Mouse (Mus musculus): ENCODE measurements around the gene Junb. TPM values are rescaled to one million over a fixed set of nuclear protein-coding genes. Genes with fewer than 3 reads are reported as not detected.

Junb gene
- total and polyA plus RNA-seq, 3 experiments, result 41.6 to 72.7 TPM; not detected in 1

DNA sequence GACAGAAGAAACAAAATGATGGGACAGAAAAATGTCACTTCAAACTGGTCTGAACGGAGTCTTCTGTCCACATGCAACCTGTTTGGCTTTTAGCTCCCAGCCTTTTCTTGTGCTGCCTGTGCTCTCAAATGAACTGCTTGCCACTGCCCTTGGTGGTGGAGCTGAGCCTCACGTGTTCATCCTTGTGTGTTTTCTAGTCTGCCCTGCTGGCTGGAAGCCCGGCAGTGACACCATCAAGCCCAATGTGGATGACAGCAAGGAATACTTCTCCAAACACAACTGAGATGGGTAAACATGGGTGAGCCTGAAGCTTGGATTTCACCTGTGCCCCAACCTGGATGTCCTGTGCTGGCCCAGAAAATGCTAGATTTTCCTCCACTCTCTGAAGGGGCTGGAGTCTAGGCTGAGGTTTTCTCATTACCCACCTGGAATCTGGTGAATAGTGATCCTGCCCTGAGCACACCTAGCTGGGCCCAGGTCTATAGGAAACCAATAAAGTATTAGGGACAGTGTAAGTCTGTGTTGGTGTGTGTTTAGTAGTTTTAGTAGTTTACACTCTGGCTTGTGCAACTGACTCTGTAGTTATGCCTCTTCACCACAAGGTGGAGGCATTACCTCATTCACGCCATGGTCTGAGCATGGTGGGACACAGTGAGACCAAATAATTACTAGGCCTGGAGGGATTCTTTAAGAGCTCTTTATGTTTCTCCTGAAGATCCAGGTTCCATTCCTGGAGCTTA, 4.5 kb downstream of the Junb start:
- H3K9me3 ChIP-seq (replicated peaks; ENCODE audit: insufficient read depth, low read length), result no peaks in the 10 kb centered on the region
- 0 out of 2 replicates have a peak, but pooled peaks have one; percentile 21 for TF ChIP-seq MAX (IDR thresholded peaks at IDR 0.05; ENCODE audit: low read length)
- TF ChIP-seq ZC3H11A (IDR thresholded peaks at IDR 0.05; ENCODE audit: low read depth, low read length), result peak; percentile 62
- TF ChIP-seq MXI1 (IDR thresholded peaks at IDR 0.05; ENCODE audit: low read depth, low read length), result peak; percentile 56
- 0 out of 2 replicates have a peak, but pooled peaks have one; percentile 35 for TF ChIP-seq MYC (IDR thresholded peaks at IDR 0.05; ENCODE audit: low read depth, low read length)
- TF ChIP-seq SMC3 (IDR thresholded peaks at IDR 0.05; ENCODE audit: low read depth, low read length), result peak; percentile 71
- TF ChIP-seq KAT2A (conservative IDR thresholded peaks at IDR 0.05; ENCODE audit: low read depth, low read length), result no peak
- peak; percentile 65 to 85 (median 73) for TF ChIP-seq CTCF (IDR thresholded peaks at IDR 0.05 in 2 of 3, conservative IDR thresholded peaks at IDR 0.05 in 1 of 3; ENCODE audit: control insufficient read depth in 1 of 3, insufficient read depth in 1 of 3, low read depth in 2 of 3, low read length in 3 of 3, poor library complexity in 1 of 3, severe bottlenecking in 1 of 3)
- TF ChIP-seq ELF1 (IDR thresholded peaks at IDR 0.05; ENCODE audit: low read depth, low read length), result no peak
- TF ChIP-seq RAD21 (IDR thresholded peaks at IDR 0.05; ENCODE audit: low read depth, low read length), result peak; percentile 77
- no peak for TF ChIP-seq MEF2A (IDR thresholded peaks at IDR 0.05; ENCODE audit: extremely low read depth, insufficient replicate concordance, low read depth, low read length, poor library complexity, severe bottlenecking)
- no peak for TF ChIP-seq MAZ (IDR thresholded peaks at IDR 0.05; ENCODE audit: low read depth, low read length)
- TF ChIP-seq SIN3A (IDR thresholded peaks at IDR 0.05; ENCODE audit: low read length), result peak; percentile 71
- no peak for TF ChIP-seq USF2 (IDR thresholded peaks at IDR 0.05; ENCODE audit: borderline replicate concordance in 1 of 2, insufficient read depth in 1 of 2, low read depth in 1 of 2, low read length in 2 of 2)
- no peak for TF ChIP-seq POLR2AphosphoS5 (IDR thresholded peaks at IDR 0.05; ENCODE audit: borderline replicate concordance, low read depth, low read length)
- TF ChIP-seq CHD2 (IDR thresholded peaks at IDR 0.05; ENCODE audit: low read length), result no peak
- TF ChIP-seq UBTF (IDR thresholded peaks at IDR 0.05; ENCODE audit: borderline replicate concordance, insufficient read depth, low read depth, low read length), result no peak
- peak; percentile 10; the same call in 1 of the 2 replicates for TF ChIP-seq POLR2AphosphoS2 (IDR thresholded peaks at IDR 0.05; ENCODE audit: low read length)
- peak overlapping the region; percentile 64 for H3K9ac ChIP-seq (ENCODE audit: control insufficient read depth, low read depth, low read length, poor library complexity, severe bottlenecking)
- DNase-seq (ENCODE audit: low read depth, low spot score), result peak; percentile 85
- H3K36me3 ChIP-seq (ENCODE audit: control insufficient read depth in 1 of 2, insufficient read depth in 2 of 2, low read length in 2 of 2), result peaks cover 4 to 19% of the 10 kb centered on the region in 2 experiments; a peak in 3 of 4 replicates
- peak overlapping the region; percentile 50 for H3K27ac ChIP-seq (ENCODE audit: control insufficient read depth, low read depth, low read length)
- peaks cover 43% of the 10 kb centered on the region for H3K79me2 ChIP-seq (ENCODE audit: control insufficient read depth, insufficient read depth, low read length, poor library complexity)
- H3K4me1 ChIP-seq (ENCODE audit: control insufficient read depth in 1 of 2, insufficient read depth in 2 of 2, low read length in 2 of 2), result peaks cover 4 to 28% of the 10 kb centered on the region in 2 experiments; a peak in 2 of 4 replicates
- H3K4me3 ChIP-seq (ENCODE audit: control insufficient read depth in 1 of 2, insufficient read depth in 1 of 2, low read depth in 2 of 2, low read length in 2 of 2), result peak overlapping the region in 1 of 2 experiments; percentile 59; a peak in 2 of 4 replicates
- H3K27me3 ChIP-seq (ENCODE audit: control insufficient read depth in 1 of 2, insufficient read depth in 2 of 2, low read length in 2 of 2), result no peaks in the 10 kb centered on the region

DNA sequence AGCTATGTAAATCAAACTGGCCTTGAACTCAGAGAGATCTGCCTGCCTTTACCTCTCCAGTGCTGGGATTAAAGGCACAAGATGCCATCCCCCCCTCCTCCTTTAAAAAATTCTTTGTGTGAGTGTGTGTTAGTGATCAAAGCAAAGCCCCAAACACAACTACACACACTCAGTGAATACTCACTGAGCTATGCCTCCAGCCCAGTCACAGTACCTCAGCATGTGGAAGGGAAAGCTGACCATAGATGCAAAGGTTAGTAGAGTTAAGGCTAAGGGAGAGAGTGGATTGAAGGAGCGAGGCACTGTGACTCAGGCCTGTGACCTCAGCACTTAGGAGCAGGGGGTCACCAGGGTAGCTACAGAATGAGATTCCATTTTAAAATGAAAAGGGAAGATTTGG, 5.4 kb downstream of the Junb start:
- H3K79me2 ChIP-seq (ENCODE audit: control insufficient read depth, insufficient read depth, low read length, poor library complexity), result peaks cover 40% of the 10 kb centered on the region
- no peaks in the 10 kb centered on the region for H3K9me3 ChIP-seq (replicated peaks; ENCODE audit: insufficient read depth, low read length)
- no peak overlapping the region for H3K4me3 ChIP-seq (ENCODE audit: control insufficient read depth in 1 of 2, insufficient read depth in 1 of 2, low read depth in 2 of 2, low read length in 2 of 2)
- DNase-seq (ENCODE audit: low read depth, low spot score), result no peak
- H3K36me3 ChIP-seq (ENCODE audit: control insufficient read depth in 1 of 2, insufficient read depth in 2 of 2, low read length in 2 of 2), result peaks cover 4 to 22% of the 10 kb centered on the region in 2 experiments; a peak in 3 of 4 replicates
- H3K27me3 ChIP-seq (ENCODE audit: control insufficient read depth in 1 of 2, insufficient read depth in 2 of 2, low read length in 2 of 2), result no peaks in the 10 kb centered on the region
- TF ChIP-seq SMC3 (IDR thresholded peaks at IDR 0.05; ENCODE audit: low read depth, low read length), result no peak
- no peak for TF ChIP-seq POLR2A (IDR thresholded peaks at IDR 0.05; ENCODE audit: control insufficient read depth in 1 of 2, insufficient read depth in 1 of 2, low read depth in 1 of 2, low read length in 2 of 2, poor library complexity in 1 of 2)
- TF ChIP-seq E2F4 (IDR thresholded peaks at IDR 0.05; ENCODE audit: borderline replicate concordance, low read depth, low read length), result no peak
- TF ChIP-seq USF1 (IDR thresholded peaks at IDR 0.05; ENCODE audit: low read depth, low read length), result no peak
- no peak for TF ChIP-seq NRF1 (IDR thresholded peaks at IDR 0.05; ENCODE audit: insufficient read depth, low read depth, low read length, poor library complexity, severe bottlenecking)
- TF ChIP-seq POLR2AphosphoS5 (IDR thresholded peaks at IDR 0.05; ENCODE audit: borderline replicate concordance, low read depth, low read length), result no peak
- no peak for TF ChIP-seq BHLHE40 (IDR thresholded peaks at IDR 0.05; ENCODE audit: borderline replicate concordance, low read depth, low read length)
- TF ChIP-seq SIN3A (IDR thresholded peaks at IDR 0.05; ENCODE audit: low read length), result no peak
- no peak for TF ChIP-seq ZKSCAN1 (IDR thresholded peaks at IDR 0.05; ENCODE audit: low read depth, low read length)
- no peak for TF ChIP-seq MAZ (IDR thresholded peaks at IDR 0.05; ENCODE audit: low read depth, low read length)
- no peak for TF ChIP-seq ZMIZ1 (IDR thresholded peaks at IDR 0.05; ENCODE audit: low read depth, low read length)
- no peak overlapping the region for H3K9ac ChIP-seq (ENCODE audit: control insufficient read depth, low read depth, low read length, poor library complexity, severe bottlenecking)
- H3K4me1 ChIP-seq (ENCODE audit: control insufficient read depth in 1 of 2, insufficient read depth in 2 of 2, low read length in 2 of 2), result peaks cover 4 to 30% of the 10 kb centered on the region in 2 experiments; a peak in 2 of 4 replicates
- peak overlapping the region; percentile 41 for H3K27ac ChIP-seq (ENCODE audit: control insufficient read depth, low read depth, low read length)
